Mouse (Mus musculus) embryonic facial prominence, embryonic 15.5 days (tissue): ENCODE results near the gene Snx5. TPM values are rescaled to one million over a fixed set of nuclear protein-coding genes. Genes with fewer than 3 reads are reported as not detected.

ENCODE experiments used
- ATAC-seq: fragments of 200-750 bp; cut with Nextera tagmentation; 2 replicates; pipeline ENCODE4 v1.8.0; 2017; ENCODE audit warnings: low read depth, moderate TSS enrichment; ENCODE audit not compliant: insufficient number of reproducible peaks, low FRiP score, low TSS enrichment
- H3K27ac ChIP-seq: fragments of 300-500 bp; sonication (generic); replicated peaks from 2 replicates; pipeline ENCODE4 v1.5.1; 2015; ENCODE audit warnings: mild to moderate bottlenecking, inconsistent platforms
- H3K27me3 ChIP-seq: fragments of 300-500 bp; sonication (generic); 2 replicates; pipeline ENCODE4 v1.6.1; 2015; ENCODE audit warnings: inconsistent platforms
- H3K36me3 ChIP-seq: fragments of 300-500 bp; sonication (generic); 2 replicates; pipeline ENCODE4 v1.6.1; 2015; ENCODE audit warnings: mild to moderate bottlenecking, inconsistent platforms
- H3K4me1 ChIP-seq: fragments of 300-500 bp; sonication (generic); 2 replicates; pipeline ENCODE4 v1.6.1; 2015; ENCODE audit warnings: inconsistent platforms
- H3K4me2 ChIP-seq: fragments of 300-500 bp; sonication (generic); replicated peaks from 2 replicates; pipeline ENCODE4 v1.6.1; 2015; ENCODE audit warnings: mild to moderate bottlenecking, inconsistent platforms
- H3K4me3 ChIP-seq: fragments of 300-500 bp; sonication (generic); replicated peaks from 2 replicates; pipeline ENCODE4 v1.5.1; 2015; ENCODE audit warnings: mild to moderate bottlenecking, inconsistent platforms
- H3K9ac ChIP-seq: fragments of 300-500 bp; sonication (generic); 2 replicates; pipeline ENCODE4 v1.6.1; 2015; ENCODE audit warnings: inconsistent platforms
- H3K9me3 ChIP-seq: fragments of 300-500 bp; sonication (generic); replicated peaks from 2 replicates; pipeline ENCODE4 v1.6.1; 2016; ENCODE audit warnings: inconsistent platforms
- WGBS: fragments of 180-500 bp; shearing (Covaris S2); methylation state at CpG from one replicate; pipeline ENCODE4 v1.1.7; 2015; 5-methylcytosine and 5-hydroxymethylcytosine counted together
- polyA plus RNA-seq: library from polyadenylated mRNA; unstranded; fragments of >200 nt; fragmentation: Nextera tagmentation; extraction: Ambion mirVana; gene quantifications from 2 replicates; pipeline ENCODE4 v1.2.1, GENCODE M21; 2015

The Snx5 gene
- polyA plus RNA-seq, 1 experiment from 2014 or later = 110 TPM

GRCm38 (mm10) chr2:144239318-144239717 is 31.4 kb downstream of the Snx5 start:
- no peak overlapping the region for H3K9ac ChIP-seq
- 42% methylated on average over 2 of the region's 2 CpGs for WGBS
- no peak overlapping the region for H3K4me2 ChIP-seq
- no peak overlapping the region for H3K4me3 ChIP-seq
- H3K27me3 ChIP-seq = no peaks in the 10 kb centered on the region
- no peaks in the 10 kb centered on the region for H3K36me3 ChIP-seq
- H3K4me1 ChIP-seq = peaks cover 29% of the 10 kb centered on the region
- H3K9me3 ChIP-seq = no peaks in the 10 kb centered on the region
- ATAC-seq = no peak
- H3K27ac ChIP-seq = no peak overlapping the region

- no peak; the same call in 1 of the 2 replicates for ATAC-seq
- Histone ChIP-seq H3K9me3 (no peaks in the 10 kb centered on the region), H3K4me2 (no peak overlapping the region), H3K36me3 (no peaks in the 10 kb centered on the region), H3K27me3 (no peaks in the 10 kb centered on the region), H3K4me3 (no peak overlapping the region), H3K4me1 (peaks cover 29% of the 10 kb centered on the region), H3K9ac (no peak overlapping the region), H3K27ac (peak overlapping the region; percentile 53; the same call in 1 of the 2 replicates)
- WGBS = 48% methylated on average over 6 of the region's 6 CpGs
Observed at GRCm38 (mm10) chr2:144238341-144238740, 32.4 kb downstream of the Snx5 start.

DNA sequence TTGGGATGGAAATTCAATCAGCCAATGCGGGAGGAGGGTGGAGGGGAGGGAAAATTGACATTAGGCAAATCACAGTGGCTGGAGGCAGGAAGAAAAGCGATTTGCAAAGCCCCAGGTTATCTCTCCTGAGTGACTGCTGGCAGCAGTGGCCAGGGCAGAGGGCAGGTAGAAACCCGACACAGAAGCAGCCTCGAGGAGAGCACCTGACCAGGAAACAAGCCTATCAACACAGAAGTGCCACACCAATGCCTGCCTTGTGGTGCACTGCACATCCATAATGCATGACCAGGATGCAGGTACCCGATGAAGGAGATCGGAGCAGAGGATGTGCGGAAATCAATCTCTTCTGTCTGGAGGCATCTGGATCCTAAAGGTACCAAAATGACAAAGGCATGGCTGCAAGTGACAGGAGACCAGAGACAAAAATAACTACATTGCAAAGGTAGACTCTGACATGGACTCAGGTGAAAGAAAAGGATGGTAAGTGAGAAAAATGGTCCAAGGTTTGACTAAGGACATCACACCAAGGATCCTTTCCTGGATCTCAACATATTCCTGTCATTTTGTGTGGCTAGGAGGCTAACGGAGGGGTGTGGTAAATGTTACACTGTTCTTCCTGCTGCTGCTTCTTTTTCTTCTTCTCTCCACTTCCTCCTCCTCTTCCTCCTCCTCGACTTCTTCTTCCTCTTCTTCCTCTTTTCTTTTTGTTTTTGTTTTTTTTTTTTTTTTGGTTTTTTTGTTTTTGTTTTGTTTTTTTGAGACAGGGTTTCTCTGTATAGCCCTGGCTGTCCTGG is 33.7 kb downstream of the Snx5 start:
- 57% methylated on average over 9 of the region's 9 CpGs for whole genome bisulfite sequencing
- H3K27me3 ChIP-seq = no peaks in the 10 kb centered on the region
- no peaks in the 10 kb centered on the region for H3K9me3 ChIP-seq
- no peak for ATAC-seq
- H3K4me2 ChIP-seq = no peak overlapping the region
- no peak overlapping the region for H3K9ac ChIP-seq
- no peak overlapping the region for H3K4me3 ChIP-seq
- H3K4me1 ChIP-seq = peaks cover 29% of the 10 kb centered on the region
- H3K27ac ChIP-seq = no peak overlapping the region
- H3K36me3 ChIP-seq = no peaks in the 10 kb centered on the region

- Histone ChIP-seq H3K9ac (no peak overlapping the region), H3K27ac (no peak overlapping the region), H3K36me3 (no peaks in the 10 kb centered on the region), H3K27me3 (no peaks in the 10 kb centered on the region), H3K4me3 (no peak overlapping the region), H3K9me3 (no peaks in the 10 kb centered on the region), H3K4me1 (peaks cover 22% of the 10 kb centered on the region), H3K4me2 (no peak overlapping the region)
- WGBS = 40% methylated on average over 3 of the region's 3 CpGs
- ATAC-seq = no peak
Observed at GRCm38 (mm10) chr2:144235776-144236175, 34.9 kb downstream of the Snx5 start.

DNA sequence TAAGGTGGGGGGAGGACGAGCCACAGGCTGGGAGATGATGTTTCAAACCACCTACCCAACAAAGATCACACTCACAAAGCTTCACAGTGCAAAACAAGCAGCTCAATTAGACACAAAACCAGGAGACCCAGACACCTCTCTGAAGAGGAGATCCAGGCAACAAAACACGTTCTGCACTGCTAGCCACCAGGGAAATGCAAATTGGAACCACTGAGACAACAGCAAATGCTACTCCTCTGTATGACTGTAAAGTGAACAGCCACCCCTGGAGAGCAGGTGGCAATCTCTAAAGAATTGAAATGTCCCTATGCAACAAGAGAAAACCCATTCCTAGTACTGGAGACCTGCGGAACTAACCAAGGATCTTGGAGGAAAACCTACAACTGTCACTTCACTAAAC is 37.2 kb downstream of the Snx5 start:
- Histone ChIP-seq H3K4me2 (no peak overlapping the region), H3K9ac (no peak overlapping the region), H3K4me1 (peaks cover 5% of the 10 kb centered on the region), H3K4me3 (no peak overlapping the region), H3K27me3 (no peaks in the 10 kb centered on the region), H3K36me3 (no peaks in the 10 kb centered on the region), H3K9me3 (no peaks in the 10 kb centered on the region), H3K27ac (no peak overlapping the region)
- no peak for ATAC-seq
- WGBS = 66% methylated on average over 3 of the region's 3 CpGs

DNA sequence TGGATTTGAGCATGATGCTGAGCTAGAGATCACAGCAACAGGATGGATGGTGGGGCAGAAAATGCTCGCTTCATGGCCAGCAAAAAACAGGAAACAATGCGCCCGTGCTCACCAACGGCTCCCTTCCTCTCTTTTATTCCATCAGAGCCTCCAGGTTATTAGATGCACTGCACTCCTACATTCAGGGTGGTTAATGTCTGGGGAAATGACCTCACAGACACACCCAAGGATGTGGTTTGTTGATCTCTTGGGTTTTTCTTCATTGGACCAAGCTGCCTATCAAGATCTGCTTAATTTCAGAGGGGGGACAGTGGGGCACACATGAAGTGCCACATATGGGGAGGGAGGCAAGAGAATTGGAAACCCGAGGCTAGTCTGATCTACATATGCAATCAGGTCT is 39.6 kb downstream of the Snx5 start:
- H3K4me1 ChIP-seq = no peaks in the 10 kb centered on the region
- H3K27ac ChIP-seq = no peak overlapping the region
- no peak overlapping the region for H3K9ac ChIP-seq
- no peaks in the 10 kb centered on the region for H3K36me3 ChIP-seq
- no peak for ATAC-seq
- no peak overlapping the region for H3K4me2 ChIP-seq
- no peaks in the 10 kb centered on the region for H3K9me3 ChIP-seq
- no peaks in the 10 kb centered on the region for H3K27me3 ChIP-seq
- H3K4me3 ChIP-seq = no peak overlapping the region
- WGBS = 60% methylated on average over 5 of the region's 5 CpGs

DNA sequence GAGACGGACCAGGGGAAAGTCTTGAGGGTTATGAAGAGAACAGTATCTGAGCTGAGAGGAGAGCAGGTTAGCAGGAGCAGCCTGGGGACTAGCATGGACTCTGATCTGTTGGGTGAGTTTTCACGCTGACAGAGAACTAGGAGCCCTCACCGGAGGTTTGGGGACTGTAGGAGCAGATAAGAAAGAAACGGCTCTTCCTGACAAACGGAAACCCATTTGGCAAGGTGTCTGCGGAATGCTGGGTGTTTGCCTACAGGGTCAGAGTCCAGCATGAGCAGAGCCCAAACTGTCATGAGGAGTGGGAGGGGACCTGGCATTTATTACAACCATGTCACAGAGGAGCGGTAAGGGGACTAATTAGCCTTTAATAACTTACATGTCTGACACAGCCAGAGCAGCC is 40.2 kb downstream of the Snx5 start:
- H3K4me2 ChIP-seq = no peak overlapping the region
- H3K4me1 ChIP-seq = no peaks in the 10 kb centered on the region
- no peaks in the 10 kb centered on the region for H3K9me3 ChIP-seq
- 53% methylated on average over 7 of the region's 7 CpGs for WGBS
- H3K27me3 ChIP-seq = no peaks in the 10 kb centered on the region
- H3K4me3 ChIP-seq = no peak overlapping the region
- no peak for ATAC-seq
- H3K27ac ChIP-seq = no peak overlapping the region
- no peak overlapping the region for H3K9ac ChIP-seq
- H3K36me3 ChIP-seq = no peaks in the 10 kb centered on the region

- H3K27ac ChIP-seq = no peak overlapping the region
- no peaks in the 10 kb centered on the region for H3K9me3 ChIP-seq
- no peak overlapping the region for H3K4me3 ChIP-seq
- WGBS = 75% methylated on average over 14 of the region's 14 CpGs
- H3K9ac ChIP-seq = no peak overlapping the region
- H3K27me3 ChIP-seq = no peaks in the 10 kb centered on the region
- ATAC-seq = no peak
- H3K36me3 ChIP-seq = no peaks in the 10 kb centered on the region
- no peak overlapping the region for H3K4me2 ChIP-seq
- peaks cover 3% of the 10 kb centered on the region; the same call in 1 of the 2 replicates for H3K4me1 ChIP-seq
Observed at GRCm38 (mm10) chr2:144229647-144230046, 41.1 kb downstream of the Snx5 start.

- no peaks in the 10 kb centered on the region for H3K36me3 ChIP-seq
- no peaks in the 10 kb centered on the region for H3K27me3 ChIP-seq
- WGBS = 74% methylated on average over 12 of the region's 12 CpGs
- no peaks in the 10 kb centered on the region for H3K9me3 ChIP-seq
- no peak overlapping the region for H3K4me3 ChIP-seq
- H3K9ac ChIP-seq = no peak overlapping the region
- no peak overlapping the region for H3K27ac ChIP-seq
- H3K4me2 ChIP-seq = no peak overlapping the region
- no peak for ATAC-seq
- peaks cover 10% of the 10 kb centered on the region for H3K4me1 ChIP-seq
Observed at GRCm38 (mm10) chr2:144228521-144229346, 42.0 kb downstream of the Snx5 start.

DNA sequence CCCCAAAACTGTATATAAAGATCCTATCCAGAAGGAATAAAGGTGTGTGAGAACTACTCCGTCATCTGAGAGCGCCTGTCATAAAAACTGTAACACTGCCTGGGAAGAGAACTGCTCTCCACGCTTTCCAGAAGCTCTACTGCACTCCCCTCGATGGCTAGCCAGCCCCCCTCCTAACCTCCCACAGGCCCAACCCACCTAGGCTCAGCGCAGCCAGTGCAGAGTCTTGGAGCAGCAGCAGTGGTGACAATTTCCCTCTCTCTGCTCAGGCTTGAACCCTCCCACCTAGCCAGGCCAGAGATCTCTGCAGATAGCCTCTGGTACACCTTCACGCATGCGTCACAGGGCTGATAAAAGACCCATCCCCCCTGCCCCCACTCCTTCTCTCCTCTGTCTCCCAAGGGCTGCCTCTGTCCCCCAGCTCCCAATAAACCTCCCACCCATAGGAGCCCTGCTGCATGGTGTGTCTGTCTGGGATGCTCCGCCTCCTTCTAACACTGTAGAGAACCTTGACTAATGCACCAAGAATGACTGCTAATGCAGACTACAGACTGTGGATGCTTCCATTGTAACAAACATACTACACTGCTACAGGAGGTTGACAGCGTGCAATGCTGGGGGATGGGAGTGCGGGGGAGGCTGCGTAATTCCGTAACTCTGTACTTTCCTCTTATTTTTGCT is 43.7 kb downstream of the Snx5 start:
- WGBS = 91% methylated on average over 12 of the region's 12 CpGs
- Histone ChIP-seq H3K9me3 (no peaks in the 10 kb centered on the region), H3K27ac (no peak overlapping the region), H3K36me3 (no peaks in the 10 kb centered on the region), H3K27me3 (no peaks in the 10 kb centered on the region), H3K4me1 (peaks cover 10% of the 10 kb centered on the region), H3K4me2 (no peak overlapping the region), H3K9ac (no peak overlapping the region), H3K4me3 (no peak overlapping the region)
- ATAC-seq = no peak; the same call in 1 of the 2 replicates

- no peak overlapping the region for H3K27ac ChIP-seq
- no peak overlapping the region for H3K9ac ChIP-seq
- no peaks in the 10 kb centered on the region for H3K27me3 ChIP-seq
- peaks cover 10% of the 10 kb centered on the region for H3K4me1 ChIP-seq
- H3K9me3 ChIP-seq = no peaks in the 10 kb centered on the region
- 0 out of 2 replicates have a peak overlapping the region, but pooled peaks have one; percentile 2 for H3K4me3 ChIP-seq
- peak overlapping the region; percentile 33 for H3K4me2 ChIP-seq
- H3K36me3 ChIP-seq = no peaks in the 10 kb centered on the region
- WGBS = 31% methylated on average over 12 of the region's 12 CpGs
- ATAC-seq = peak; percentile 61
Observed at GRCm38 (mm10) chr2:144224351-144224750, 46.4 kb downstream of the Snx5 start.
